Mouse (Mus musculus) liver, embryonic 14.5 days (tissue): ENCODE data around the gene Dip2c.
A peak's percentile ranks its signal among the peaks of the same experiment; 100 is the strongest.

Source experiments
- CTCF ChIP-seq: IDR thresholded peaks from 2 replicates; pipeline ENCODE4 v1.5.1; 2016; ENCODE audit warnings: antibody characterized with exemption, low read depth, control low read depth
- EP300 ChIP-seq: IDR thresholded peaks from 2 replicates; pipeline ENCODE4 v1.6.1; 2016; ENCODE audit warnings: antibody characterized with exemption, low read depth

DNA sequence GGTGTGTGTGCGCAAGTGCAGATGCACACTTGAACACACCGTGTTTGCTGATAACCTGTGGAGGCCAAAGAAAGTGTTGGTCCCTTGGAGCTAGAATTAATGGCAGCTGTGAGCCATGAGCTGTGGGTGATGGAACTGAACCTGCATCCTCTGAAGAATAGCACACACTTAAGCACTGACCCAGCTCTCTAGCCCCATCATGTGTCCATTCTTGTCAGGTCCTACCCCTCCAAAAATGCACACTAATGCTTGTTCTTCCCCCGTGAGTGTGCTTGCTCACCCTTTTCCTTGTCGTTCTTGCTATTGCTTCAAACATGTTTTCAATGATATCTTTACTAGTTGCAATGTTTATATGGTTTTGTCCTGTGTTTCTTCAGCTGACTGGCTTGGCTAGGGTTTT is 360.2 kb downstream of the Dip2c start:
- TF ChIP-seq CTCF: peak; percentile 66
- no peak for TF ChIP-seq EP300
